14 mouse cellular contexts compared by ENCODE assay signal in the genomic region with DNA sequence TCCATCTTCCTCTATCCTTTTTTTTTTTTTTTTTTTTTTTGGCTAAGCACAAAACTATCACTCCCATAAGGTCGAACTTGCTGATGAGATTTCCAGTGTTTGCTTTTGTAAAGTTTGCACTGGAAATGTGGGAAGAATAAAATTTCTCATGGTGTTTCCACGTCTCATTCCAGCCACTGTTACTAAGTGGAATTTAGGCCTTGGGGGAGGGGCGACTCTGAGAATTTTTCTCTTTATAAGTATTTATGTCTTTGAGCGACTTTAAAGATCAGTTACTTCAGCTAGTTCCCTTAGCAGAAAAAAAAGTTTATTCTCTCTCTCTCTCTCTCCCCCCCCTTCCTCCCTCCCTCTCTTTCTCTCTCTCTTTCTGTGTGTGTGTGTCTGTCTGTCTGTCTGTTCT. TPM values are rescaled to one million over a fixed set of nuclear protein-coding genes. Genes with fewer than 3 reads are reported as not detected.
DNase-seq lines count a peak whose midpoint lies in the region; ATAC-seq and TF ChIP-seq lines count a peak whose summit lies in the region.
"Had no signal": no experiment of that assay in that cellular context is flagged by ENCODE, and none has a peak within 500 bp of the region (broad histone marks: within the 10 kb centered on the region; RNA-seq: fewer than 3 reads in every experiment).

No protein-coding gene starts in this region.

- TF ChIP-seq POLR2A in lung, adult 2 months (IDR thresholded peaks at IDR 0.05; ENCODE audit: borderline replicate concordance, extremely low read depth, low read depth, low read length) = no peak

- H3K4me1 ChIP-seq in heart, embryonic 13.5 days = peaks cover 93% of the 10 kb centered on the region
- H3K4me1 ChIP-seq in lung, embryonic 15.5 days = peaks cover 77% of the 10 kb centered on the region
- peaks cover 6% of the 10 kb centered on the region for H3K4me1 ChIP-seq in lung, adult 2 months (ENCODE audit: control insufficient read depth, insufficient read depth, low read length)
- H3K4me1 ChIP-seq in heart, postnatal 0 days (ENCODE audit: control insufficient read depth, insufficient read depth) = peaks cover 63% of the 10 kb centered on the region
- peaks cover 35% of the 10 kb centered on the region for H3K4me1 ChIP-seq in stomach, embryonic 16.5 days (ENCODE audit: control insufficient read depth, insufficient read depth, low read length)
- H3K4me1 ChIP-seq in hindbrain, embryonic 11.5 days (replicated peaks; ENCODE audit: control insufficient read depth, insufficient read depth, low read length) = no peaks in the 10 kb centered on the region

- no peaks in the 10 kb centered on the region for H3K27me3 ChIP-seq in heart, embryonic 13.5 days (replicated peaks)
- no peaks in the 10 kb centered on the region for H3K27me3 ChIP-seq in lung, embryonic 15.5 days
- H3K27me3 ChIP-seq in heart, postnatal 0 days (ENCODE audit: control insufficient read depth, insufficient read depth, low read length) = no peaks in the 10 kb centered on the region
- H3K27me3 ChIP-seq in stomach, embryonic 16.5 days (ENCODE audit: control insufficient read depth, insufficient read depth, low read length) = no peaks in the 10 kb centered on the region
- H3K27me3 ChIP-seq in hindbrain, embryonic 11.5 days (ENCODE audit: control insufficient read depth, insufficient read depth, low read length) = no peaks in the 10 kb centered on the region

- no peak for ATAC-seq in heart, embryonic 13.5 days (ENCODE audit: extremely low read depth, insufficient number of reproducible peaks, low FRiP score, low TSS enrichment)
- ATAC-seq in lung, embryonic 15.5 days (ENCODE audit: borderline replicate concordance, extremely low read depth, low FRiP score, low TSS enrichment) = no peak
- no peak for ATAC-seq in heart, postnatal 0 days (ENCODE audit: insufficient read depth, low read depth)
- ATAC-seq in stomach, embryonic 16.5 days (ENCODE audit: insufficient read depth, low FRiP score) = no peak
- no peak for ATAC-seq in hindbrain, embryonic 11.5 days (ENCODE audit: low FRiP score)
- ATAC-seq: activated CD4-positive, CD25-positive, alpha-beta regulatory T cell, adult 4 months; hindbrain, embryonic 16.5 days; lung, postnatal 0 days had no signal

- no peak overlapping the region for H3K4me2 ChIP-seq in heart, embryonic 13.5 days
- H3K4me2 ChIP-seq in lung, embryonic 15.5 days = no peak overlapping the region
- H3K4me2 ChIP-seq in heart, postnatal 0 days (ENCODE audit: low read depth, low read length) = no peak overlapping the region
- no peak overlapping the region for H3K4me2 ChIP-seq in stomach, embryonic 16.5 days (ENCODE audit: low read depth, low read length)
- H3K4me2 ChIP-seq in hindbrain, embryonic 11.5 days (replicated peaks; ENCODE audit: low read depth, low read length) = no peak overlapping the region
- H3K4me2 ChIP-seq: midbrain, embryonic 11.5 days had no signal

- no peak for DNase-seq in heart, adult 8-10 months (ENCODE audit: low spot score)
- no peak for DNase-seq in lung, adult 2 months
- DNase-seq in heart, postnatal 0 days (ENCODE audit: low spot score) = no peak
- DNase-seq in cerebellum, postnatal 4 days (ENCODE audit: low spot score in 2 of 2) = no peak
- no peak for DNase-seq in hindbrain, embryonic 11.5 days (ENCODE audit: low spot score)
- DNase-seq: cerebellum, adult 11 months; gastrocnemius, postnatal 10 days had no signal

- 52% methylated on average over 4 of the region's 4 CpGs for WGBS in heart, embryonic 13.5 days
- 18% methylated on average over 4 of the region's 4 CpGs for WGBS in lung, embryonic 15.5 days
- 49% methylated on average over 4 of the region's 4 CpGs for WGBS in lung, adult 2 months
- 59% methylated on average over 4 of the region's 4 CpGs for WGBS in heart, postnatal 0 days
- 33% methylated on average over 4 of the region's 4 CpGs for WGBS in stomach, embryonic 16.5 days
- 85% methylated on average over 4 of the region's 4 CpGs for WGBS in hindbrain, embryonic 11.5 days

- H3K9ac ChIP-seq in heart, embryonic 13.5 days = 0 out of 2 replicates have a peak overlapping the region, but pooled peaks have one; percentile 29
- H3K9ac ChIP-seq in lung, embryonic 15.5 days = no peak overlapping the region
- H3K9ac ChIP-seq in heart, postnatal 0 days (replicated peaks; ENCODE audit: low read depth, low read length) = no peak overlapping the region
- no peak overlapping the region for H3K9ac ChIP-seq in stomach, embryonic 16.5 days (ENCODE audit: low read length)
- H3K9ac ChIP-seq in hindbrain, embryonic 11.5 days (ENCODE audit: low read depth, low read length) = no peak overlapping the region

- no peak for TF ChIP-seq EP300 in heart, postnatal 0 days (IDR thresholded peaks at IDR 0.05; ENCODE audit: low read depth)

- H3K9me3 ChIP-seq in heart, embryonic 13.5 days = no peaks in the 10 kb centered on the region
- H3K9me3 ChIP-seq in lung, embryonic 15.5 days = no peaks in the 10 kb centered on the region
- no peaks in the 10 kb centered on the region for H3K9me3 ChIP-seq in heart, postnatal 0 days (replicated peaks; ENCODE audit: control insufficient read depth, low read length)
- no peaks in the 10 kb centered on the region for H3K9me3 ChIP-seq in stomach, embryonic 16.5 days (replicated peaks; ENCODE audit: control insufficient read depth, low read length)
- H3K9me3 ChIP-seq in hindbrain, embryonic 11.5 days (ENCODE audit: control insufficient read depth, low read length) = no peaks in the 10 kb centered on the region

- peak overlapping the region; percentile 78 for H3K27ac ChIP-seq in heart, embryonic 13.5 days (replicated peaks)
- H3K27ac ChIP-seq in lung, embryonic 15.5 days = peak overlapping the region; percentile 74
- H3K27ac ChIP-seq in heart, postnatal 0 days (ENCODE audit: low read depth) = peak overlapping the region; percentile 41
- peak overlapping the region; percentile 86 for H3K27ac ChIP-seq in stomach, embryonic 16.5 days (ENCODE audit: low read length)
- H3K27ac ChIP-seq in hindbrain, embryonic 11.5 days (ENCODE audit: low read depth, low read length) = no peak overlapping the region

- H3K4me3 ChIP-seq in heart, embryonic 13.5 days = no peak overlapping the region
- H3K4me3 ChIP-seq in lung, embryonic 15.5 days = no peak overlapping the region
- H3K4me3 ChIP-seq in lung, adult 2 months (replicated peaks; ENCODE audit: extremely low read depth, low read depth, low read length) = no peak overlapping the region
- no peak overlapping the region for H3K4me3 ChIP-seq in heart, postnatal 0 days (ENCODE audit: low read depth, low read length)
- H3K4me3 ChIP-seq in stomach, embryonic 16.5 days (replicated peaks; ENCODE audit: low read length) = no peak overlapping the region
- no peak overlapping the region for H3K4me3 ChIP-seq in hindbrain, embryonic 11.5 days (ENCODE audit: low read depth, low read length)

- no peak for TF ChIP-seq CTCF in lung, adult 2 months (IDR thresholded peaks at IDR 0.05; ENCODE audit: insufficient read depth, low read length)
- TF ChIP-seq CTCF in heart, postnatal 0 days (IDR thresholded peaks at IDR 0.05; ENCODE audit: low read depth) = no peak

- H3K36me3 ChIP-seq in heart, embryonic 13.5 days = peaks cover 4% of the 10 kb centered on the region; the same call in 1 of the 2 replicates
- H3K36me3 ChIP-seq in lung, embryonic 15.5 days = no peaks in the 10 kb centered on the region
- no peaks in the 10 kb centered on the region for H3K36me3 ChIP-seq in heart, postnatal 0 days (replicated peaks; ENCODE audit: control insufficient read depth, insufficient read depth, low read length)
- H3K36me3 ChIP-seq in stomach, embryonic 16.5 days (ENCODE audit: control insufficient read depth, insufficient read depth, low read length) = no peaks in the 10 kb centered on the region
- H3K36me3 ChIP-seq in hindbrain, embryonic 11.5 days (ENCODE audit: control insufficient read depth, insufficient read depth, low read length) = no peaks in the 10 kb centered on the region

RNA-seq across cellular contexts. Expression of gene Cald1, which starts 8.1 kb away (rescaled TPM):
- 165 and 173 TPM in 2 replicates for polyA plus RNA-seq in heart, embryonic 13.5 days (2015; fragmentation: Nextera tagmentation; extraction: Ambion mirVana)
- total RNA-seq in heart, adult 8-10 months (2022) = 10 to 100 TPM; 38.7 to 48.1 (median 43.9) TPM
- 292 and 299 TPM in 2 replicates for polyA plus RNA-seq in lung, embryonic 15.5 days (2015; fragmentation: Nextera tagmentation; extraction: Ambion mirVana)
- polyA plus RNA-seq in lung, adult 2 months (2012; rRNA removed) = 24.4 and 37.4 TPM in 2 replicates
- total RNA-seq in heart, postnatal 0 days (2014; rRNA removed; ENCODE audit: low replicate concordance) = 29.2 and 56.6 TPM in 2 replicates
- 105 and 106 TPM in 2 replicates for polyA plus RNA-seq in heart, postnatal 0 days (2015; fragmentation: Nextera tagmentation; extraction: Ambion mirVana)
- 362 and 363 TPM in 2 replicates for polyA plus RNA-seq in stomach, embryonic 16.5 days (2015; fragmentation: Nextera tagmentation; extraction: Ambion mirVana)
- 140 and 171 TPM in 2 replicates for polyA plus RNA-seq in hindbrain, embryonic 11.5 days (2014; fragmentation: Nextera tagmentation; extraction: Ambion mirVana)
- polyA plus RNA-seq: activated CD4-positive, CD25-positive, alpha-beta regulatory T cell, adult 4 months had no signal
